Mouse (Mus musculus) subcutaneous adipose tissue, adult 2 months (tissue): Measurements from ENCODE around the gene Car14. TPM values are rescaled to one million over a fixed set of nuclear protein-coding genes. Genes with fewer than 3 reads are reported as not detected.

Experiments used
- polyA plus RNA-seq: library from polyadenylated mRNA; depleted of rRNA; stranded (reverse); fragments of >200 nt; gene quantifications from 2 replicates; pipeline ENCODE4 v1.2.3, GENCODE M21; 2012; ENCODE audit warnings: low replicate concordance; rRNA removed

Car14 gene
- polyA plus RNA-seq, result 0.75 and 2.7 TPM in 2 replicates

DNA sequence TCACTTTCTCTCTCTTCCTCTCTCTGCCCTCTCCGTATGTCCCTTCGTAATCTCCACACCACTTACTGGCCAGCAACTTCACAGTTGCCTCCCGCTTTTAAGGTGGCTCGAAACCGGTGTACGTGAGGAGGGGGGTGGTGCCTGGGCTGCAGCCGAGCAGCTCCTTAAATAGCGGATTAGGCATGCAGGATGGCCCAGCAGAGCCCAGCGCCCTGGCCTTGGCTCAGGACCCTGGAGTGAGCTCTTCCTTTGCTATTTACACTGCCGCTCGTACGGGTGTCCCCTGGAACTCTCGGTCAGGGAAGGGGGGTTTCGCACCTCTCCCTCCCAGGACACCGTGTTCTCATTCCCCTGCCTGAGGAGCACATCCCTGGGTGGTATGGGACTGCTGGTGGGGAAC lies at the start of gene Car14:
Gene Car14 (minus strand): TSS at position 124 of the 400 bp plus-strand sequence.

GRCm38 (mm10) chr3:95928658-95929503 lies 24.4 kb upstream of the Car14 start, which contains the start of gene Anp32e:
Gene Anp32e (plus strand): TSS chr3:95929246.

DNA sequence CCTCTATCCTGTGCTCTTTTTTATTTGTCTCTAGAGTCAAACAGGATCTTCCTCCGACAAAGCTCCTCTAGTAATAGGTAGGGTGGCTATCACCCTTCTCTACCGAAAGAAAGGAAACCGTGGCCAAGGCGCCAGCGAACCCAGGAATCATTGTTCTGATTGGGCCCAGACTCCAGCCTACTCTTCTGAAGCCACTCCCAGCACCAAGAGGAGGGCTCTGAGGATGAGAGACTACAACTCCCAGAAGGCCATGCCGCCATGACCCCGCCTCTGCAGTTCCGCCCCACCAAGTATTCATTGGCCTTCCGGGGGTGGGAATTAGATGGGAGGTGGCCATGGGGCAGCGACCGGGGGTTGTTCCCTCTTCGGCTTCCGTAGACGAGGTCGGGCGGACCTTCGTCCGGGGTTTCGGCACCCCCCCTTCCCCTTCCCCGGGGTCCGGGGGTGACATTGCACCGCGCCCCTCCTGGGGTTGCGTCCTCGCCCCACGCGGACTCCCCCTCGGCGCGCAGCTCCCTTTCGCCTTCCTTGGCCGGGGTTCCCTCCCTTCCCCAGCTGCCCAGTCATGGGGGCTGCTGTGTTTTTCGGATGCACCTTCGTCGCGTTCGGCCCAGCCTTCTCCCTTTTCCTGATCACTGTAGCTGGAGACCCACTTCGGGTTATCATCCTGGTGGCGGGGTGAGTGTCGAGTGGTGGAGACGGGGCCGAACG lies 10.7 kb downstream of the Car14 start, which contains the start of gene Aph1a:
Gene Aph1a (plus strand): TSS at position 364 of the 711 bp plus-strand sequence.

GRCm38 (mm10) chr3:95891211-95892065 lies 13.1 kb downstream of the Car14 start, which contains the start of gene BC028528:
Gene BC028528 (minus strand): TSS chr3:95892005.

DNA sequence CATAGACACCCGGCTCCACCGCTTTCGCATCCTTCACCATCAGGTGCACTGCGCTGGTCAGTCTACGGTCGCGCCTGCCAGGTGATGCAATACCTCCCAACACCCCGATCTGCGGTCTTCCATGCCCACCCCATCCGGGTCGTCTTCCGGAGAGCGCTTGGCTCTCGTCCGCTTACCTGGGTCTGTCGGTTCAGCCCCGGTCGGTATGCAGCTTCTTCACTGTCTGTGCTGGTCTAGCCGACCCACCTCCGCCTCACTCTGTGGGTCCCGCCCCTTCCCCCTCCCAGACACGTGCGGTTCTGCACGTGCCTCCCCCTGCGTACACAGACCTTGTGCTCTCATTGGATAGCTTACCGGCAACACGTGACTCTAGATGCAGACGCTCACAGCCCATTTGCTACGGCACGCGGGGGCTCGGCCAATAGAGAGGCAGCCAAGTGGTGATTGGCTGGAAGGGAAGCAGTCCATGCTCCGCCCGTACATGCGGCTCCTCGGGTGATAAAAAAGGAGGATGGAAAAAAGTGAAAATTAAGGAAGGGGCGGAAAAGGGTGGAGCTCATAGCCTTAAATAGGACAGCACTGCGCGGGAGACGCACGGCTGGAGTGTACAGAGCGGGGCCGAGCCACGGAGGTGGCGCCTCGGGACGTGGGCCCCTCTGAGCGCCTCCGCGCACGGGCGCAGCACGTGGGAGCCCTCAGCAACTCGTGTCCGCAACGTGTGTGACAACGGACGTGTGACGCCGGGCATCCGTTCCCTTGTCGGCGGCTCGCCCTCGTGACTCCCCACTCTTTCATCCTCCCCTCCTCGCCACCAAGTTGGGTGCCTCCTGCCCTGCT lies 22.3 kb downstream of the Car14 start, which contains the start of gene Ciart:
Gene Ciart (minus strand): TSS at position 273 of the 837 bp plus-strand sequence.

DNA sequence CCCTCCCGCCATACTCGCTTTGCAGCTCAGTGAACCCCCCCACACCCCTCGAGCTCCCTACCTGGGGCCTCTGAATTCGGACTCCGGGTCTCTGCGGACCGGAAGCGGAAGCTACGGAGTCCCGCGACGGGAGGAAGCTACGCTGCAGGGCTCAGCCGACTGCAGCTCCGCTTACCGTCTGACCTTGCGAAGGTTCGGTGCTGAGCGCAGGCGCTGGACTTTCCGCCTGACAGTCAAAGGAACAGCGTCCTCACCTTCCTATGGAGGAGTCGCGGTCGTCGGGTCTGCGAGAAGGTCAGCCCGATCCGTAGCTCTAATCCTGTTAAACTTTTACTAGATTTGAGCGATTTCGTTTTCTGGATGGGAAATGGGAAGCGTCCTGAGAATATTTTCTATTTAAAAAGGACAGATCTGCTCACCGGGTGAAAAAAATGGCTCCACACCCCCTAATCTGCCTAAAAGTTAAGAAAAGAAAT lies 33.1 kb downstream of the Car14 start, which contains the start of gene Mrps21:
Gene Mrps21 (minus strand): TSS at position 128 of the 476 bp plus-strand sequence.

GRCm38 (mm10) chr3:95855502-95856089 lies 48.9 kb downstream of the Car14 start, which contains the start of gene Prpf3:
Gene Prpf3 (minus strand): TSS chr3:95855885.

Other genes starting within 250 kb of the Car14 start
- gene Mcl1, start 245.9 kb downstream of the Car14 start, polyA plus RNA-seq, result 33.3 and 71.8 TPM in 2 replicates
- gene Adamtsl4, start 216.8 kb downstream of the Car14 start, polyA plus RNA-seq, result 21.6 and 36.6 TPM in 2 replicates
- gene Ecm1, start 165.1 kb downstream of the Car14 start, polyA plus RNA-seq, result 371 and 414 TPM in 2 replicates
- gene Tars2, start 144.5 kb downstream of the Car14 start, polyA plus RNA-seq, result 30.9 and 43.4 TPM in 2 replicates
- 13.0 and 20.9 TPM in 2 replicates for gene Rprd2, start 85.8 kb downstream of the Car14 start, polyA plus RNA-seq
- gene Prpf3, start 48.8 kb downstream of the Car14 start, polyA plus RNA-seq, result 11.2 and 18.3 TPM in 2 replicates
- gene Mrps21, start 33.2 kb downstream of the Car14 start, polyA plus RNA-seq, result 99.3 and 137 TPM in 2 replicates
- 3.8 and 5.0 TPM in 2 replicates for gene Ciart, start 22.4 kb downstream of the Car14 start, polyA plus RNA-seq
- 14.4 and 27.4 TPM in 2 replicates for gene BC028528, start 12.7 kb downstream of the Car14 start, polyA plus RNA-seq
- gene Aph1a, start 10.7 kb downstream of the Car14 start, polyA plus RNA-seq, result 111 and 138 TPM in 2 replicates
- 9.5 and 23.5 TPM in 2 replicates for gene Anp32e, start 24.6 kb upstream of the Car14 start, polyA plus RNA-seq
- 62.6 and 132 TPM in 2 replicates for gene Plekho1, start 91.3 kb upstream of the Car14 start, polyA plus RNA-seq
- gene Vps45, start 153.8 kb upstream of the Car14 start, polyA plus RNA-seq, result 6.9 and 8.3 TPM in 2 replicates
- 9.3 and 15.2 TPM in 2 replicates for gene Otud7b, start 199.8 kb upstream of the Car14 start, polyA plus RNA-seq